Mouse (Mus musculus) CH12F3 (cell line): ENCODE results near the gene Irak1bp1.

ENCODE experiments used
- in situ Hi-C: fragments of 300-500 bp; cut with MboI; formaldehyde crosslinking; loops from 2 replicates; pipeline ENCODE4 v1.14.3; 2020; ENCODE audit warnings: low sequenced_read_pairs

Irak1bp1 gene

GRCm38 (mm10) chr9:82829007-82829689 is at the start of gene Irak1bp1:
Irak1bp1 (plus strand) TSS chr9:82829540.
- in situ Hi-C loops, result no loop called here

GRCm38 (mm10) chr9:82788375-82788774 is 41.0 kb upstream of the Irak1bp1 start:
- in situ Hi-C loops, result no loop called here

- in situ Hi-C loops, result no loop called here
Observed at GRCm38 (mm10) chr9:82800360-82800759, 29.0 kb upstream of the Irak1bp1 start.

- in situ Hi-C loops, result no loop called here
Observed at GRCm38 (mm10) chr9:82807129-82807528, 22.2 kb upstream of the Irak1bp1 start.

GRCm38 (mm10) chr9:82807635-82808034 is 21.7 kb upstream of the Irak1bp1 start:
- in situ Hi-C loops, result no loop called here

- in situ Hi-C loops, result no loop called here
Observed at GRCm38 (mm10) chr9:82812172-82812963, 17.0 kb upstream of the Irak1bp1 start.

- in situ Hi-C loops, result no loop called here
Observed at GRCm38 (mm10) chr9:82814536-82814935, 14.8 kb upstream of the Irak1bp1 start.

- in situ Hi-C loops, result no loop called here
Observed at GRCm38 (mm10) chr9:82815257-82815785, 14.0 kb upstream of the Irak1bp1 start.

- in situ Hi-C loops, result no loop called here
Observed at GRCm38 (mm10) chr9:82826426-82826825, 2.9 kb upstream of the Irak1bp1 start.

GRCm38 (mm10) chr9:82829693-82830430 is 522 bp downstream of the Irak1bp1 start:
- in situ Hi-C loops, result no loop called here

GRCm38 (mm10) chr9:82831891-82832290 is 2.6 kb downstream of the Irak1bp1 start:
- in situ Hi-C loops, result no loop called here

- in situ Hi-C loops, result no loop called here
Observed at GRCm38 (mm10) chr9:82835921-82836320, 6.6 kb downstream of the Irak1bp1 start.

- in situ Hi-C loops, result no loop called here
Observed at GRCm38 (mm10) chr9:82842671-82843070, 13.3 kb downstream of the Irak1bp1 start.

GRCm38 (mm10) chr9:82854040-82854439 is 24.7 kb downstream of the Irak1bp1 start:
- in situ Hi-C loops, result no loop called here

- in situ Hi-C loops, result no loop called here
Observed at GRCm38 (mm10) chr9:82854973-82855614, 25.8 kb downstream of the Irak1bp1 start.

- in situ Hi-C loops, result no loop called here
Observed at GRCm38 (mm10) chr9:82856241-82856640, 26.9 kb downstream of the Irak1bp1 start.

- in situ Hi-C loops, result no loop called here
Observed at GRCm38 (mm10) chr9:82860805-82861204, 31.5 kb downstream of the Irak1bp1 start.

- in situ Hi-C loops, result no loop called here
Observed at GRCm38 (mm10) chr9:82861316-82861715, 32.0 kb downstream of the Irak1bp1 start.

- in situ Hi-C loops, result no loop called here
Observed at GRCm38 (mm10) chr9:82861775-82862430, 32.6 kb downstream of the Irak1bp1 start.

GRCm38 (mm10) chr9:82866121-82866520 is 36.8 kb downstream of the Irak1bp1 start:
- in situ Hi-C loops, result no loop called here
